Mouse (Mus musculus) spleen, adult 12 weeks (tissue): Measurements from ENCODE around the gene Esd.

ENCODE experiments used
- DNase-seq: peaks from one replicate; pipeline ENCODE4 v3.0.0; 2022; ENCODE audit warnings: low spot score

Esd gene

DNA sequence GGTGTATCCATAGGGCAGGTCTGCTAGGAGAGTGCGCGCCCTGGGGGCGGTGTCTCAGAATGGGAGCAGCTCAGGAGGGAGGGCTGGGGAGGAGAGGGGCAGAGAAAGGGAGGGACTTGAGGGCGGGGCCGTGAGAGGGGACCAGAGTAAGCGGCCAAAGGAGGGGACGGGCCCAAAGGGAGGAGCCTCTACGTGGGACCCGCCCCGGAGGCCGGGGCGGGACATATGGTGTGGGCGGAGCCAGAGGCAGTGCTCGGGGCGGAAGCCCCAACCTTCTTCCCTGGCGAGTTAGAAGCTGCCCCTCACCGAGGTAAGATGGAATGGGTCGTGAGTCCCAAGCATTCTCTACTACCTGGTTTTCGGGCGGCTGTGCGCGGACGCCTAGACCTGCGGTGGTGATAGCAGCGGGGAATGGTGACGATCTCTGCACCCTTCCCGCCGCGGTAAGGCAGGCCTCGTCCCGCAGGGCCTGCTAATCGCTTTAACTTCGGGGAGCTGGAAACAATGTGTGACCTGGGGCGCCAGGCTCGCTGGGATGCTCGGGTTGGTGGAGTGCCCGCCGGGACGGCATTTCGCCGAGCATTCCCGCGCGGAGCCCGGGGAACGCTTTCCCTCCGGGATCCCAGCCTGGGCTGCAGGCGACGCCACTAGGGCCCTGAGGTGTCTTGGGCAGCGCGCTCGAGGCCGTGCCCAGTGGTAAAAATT lies at the start of gene Esd:
Gene Esd (plus strand): TSS at position 219 of the 705 bp plus-strand sequence.
- peak; percentile 88 for DNase-seq

DNA sequence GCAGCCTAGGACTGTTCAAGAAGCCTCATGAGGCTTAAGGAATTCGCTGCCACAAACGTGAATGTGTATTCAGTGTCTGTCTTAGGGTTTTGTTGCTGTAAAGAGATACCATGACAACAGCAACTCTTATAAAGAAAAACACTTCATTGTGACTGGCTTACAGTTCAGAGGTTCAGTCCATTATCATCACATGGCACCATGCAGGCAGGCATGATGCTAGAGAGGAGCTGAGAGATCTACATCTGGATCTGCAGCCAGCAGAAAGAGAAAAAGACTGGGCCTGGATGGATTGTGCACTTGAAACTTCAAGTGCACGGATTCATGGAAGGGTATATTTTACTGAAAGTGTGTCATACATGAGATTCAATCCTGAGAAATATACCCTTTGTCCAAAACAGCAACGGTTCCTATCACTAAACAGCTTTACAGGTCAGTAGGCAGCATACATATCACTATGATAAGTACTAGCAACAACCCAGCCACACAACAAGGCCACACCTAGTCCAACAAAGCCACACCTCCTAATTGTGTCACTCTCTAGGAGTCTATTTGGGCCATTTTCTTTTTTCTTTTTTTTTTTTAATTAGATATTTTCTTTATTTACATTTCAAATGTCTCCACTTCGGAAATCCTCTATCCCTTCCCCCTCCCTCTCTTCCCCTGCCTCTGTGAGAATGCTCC lies 47.7 kb upstream of the Esd start:
- no peak for DNase-seq

DNA sequence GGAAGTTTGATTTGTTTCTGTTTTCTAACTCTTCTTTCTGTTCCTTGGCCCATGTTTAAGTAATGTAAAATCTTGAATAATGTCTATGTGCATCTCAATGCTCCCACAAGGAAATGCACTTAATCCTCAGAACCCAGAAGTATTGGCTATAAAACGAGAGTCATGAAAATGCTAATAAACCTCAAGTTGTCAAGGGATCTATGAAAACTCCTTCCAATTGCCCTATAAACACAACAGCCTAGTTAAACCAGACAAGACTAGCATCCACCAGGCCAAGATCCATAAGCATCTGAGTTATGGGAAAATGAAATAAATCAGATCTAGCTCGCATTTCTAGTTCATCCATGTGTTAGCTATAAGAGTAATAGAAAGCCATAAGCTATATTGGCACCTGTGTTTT lies 40.1 kb upstream of the Esd start:
- no peak for DNase-seq

DNA sequence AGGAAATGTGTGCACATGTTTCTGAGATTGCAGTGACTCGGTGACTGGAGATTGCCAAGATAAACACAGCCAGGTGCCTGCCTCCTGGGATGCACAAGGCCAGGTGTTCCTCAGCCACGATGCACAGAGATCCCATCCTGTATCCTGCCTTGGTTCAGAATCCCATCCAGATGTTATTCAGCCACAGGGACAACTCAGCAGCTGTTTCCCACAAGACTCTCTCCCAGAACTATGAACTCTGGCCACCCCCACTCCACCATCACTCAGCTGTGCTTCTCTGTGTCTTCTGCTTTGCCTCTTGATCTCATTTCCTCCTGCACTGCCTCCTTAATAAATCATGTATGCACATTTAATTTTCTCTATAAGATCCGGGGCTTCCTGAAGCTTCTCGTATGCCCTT lies 35.3 kb upstream of the Esd start:
- no peak for DNase-seq

DNA sequence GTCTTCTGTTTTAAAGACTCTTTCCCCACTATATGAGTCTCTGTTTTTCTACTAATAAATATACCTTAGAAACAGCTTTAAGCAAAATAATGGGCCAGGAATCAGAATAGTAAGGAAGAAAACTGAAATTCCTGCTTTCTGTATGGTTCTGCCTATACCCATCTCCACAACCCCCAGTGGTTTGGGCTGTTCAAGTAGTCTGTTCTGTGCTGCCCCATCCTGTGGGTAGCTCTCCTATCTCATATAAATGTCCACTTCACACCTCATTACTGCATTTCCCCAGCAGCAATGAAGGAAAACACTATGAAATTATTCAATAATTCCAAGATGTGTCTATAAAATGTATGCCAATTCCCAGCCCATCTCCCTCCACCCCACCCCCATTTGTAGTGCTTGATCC lies 34.7 kb upstream of the Esd start:
- DNase-seq, result no peak

DNA sequence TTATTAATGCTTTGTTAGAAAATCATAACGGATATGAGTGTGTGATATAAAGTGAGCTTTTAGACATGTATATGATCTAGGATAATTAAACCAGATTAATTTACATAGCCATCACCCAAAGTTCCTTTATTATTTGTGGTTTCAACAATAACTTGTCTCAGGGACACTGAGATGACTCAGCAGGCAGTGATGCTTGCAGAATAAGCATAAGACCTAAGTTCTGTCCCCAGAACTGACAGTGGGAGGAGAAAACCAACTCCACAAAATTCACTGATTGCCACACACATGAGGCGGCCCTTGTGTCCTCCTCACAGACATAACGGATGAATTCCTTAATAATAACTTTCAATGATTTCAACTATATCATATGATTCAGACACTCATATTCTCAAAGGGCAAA lies 32.9 kb upstream of the Esd start:
- no peak for DNase-seq

DNA sequence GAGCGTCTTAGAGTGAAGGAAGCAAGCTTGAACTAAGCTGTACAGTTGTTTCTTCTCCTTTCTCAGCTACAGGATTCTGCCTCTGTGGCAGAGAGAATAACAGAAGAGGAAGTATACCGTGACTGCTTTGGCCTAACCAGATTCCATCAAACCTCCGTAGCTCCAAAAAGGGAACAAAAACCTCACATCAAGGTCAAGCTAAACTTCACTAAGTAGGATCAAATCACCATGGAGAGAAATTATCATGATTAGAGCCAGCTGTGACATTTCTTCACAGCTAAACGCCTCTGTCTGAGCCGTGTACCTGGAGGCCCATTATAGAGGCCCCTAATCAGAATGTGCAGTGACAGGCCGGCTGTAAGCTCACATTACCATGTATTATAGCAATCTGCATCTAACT lies 28.2 kb upstream of the Esd start:
- DNase-seq, result no peak

DNA sequence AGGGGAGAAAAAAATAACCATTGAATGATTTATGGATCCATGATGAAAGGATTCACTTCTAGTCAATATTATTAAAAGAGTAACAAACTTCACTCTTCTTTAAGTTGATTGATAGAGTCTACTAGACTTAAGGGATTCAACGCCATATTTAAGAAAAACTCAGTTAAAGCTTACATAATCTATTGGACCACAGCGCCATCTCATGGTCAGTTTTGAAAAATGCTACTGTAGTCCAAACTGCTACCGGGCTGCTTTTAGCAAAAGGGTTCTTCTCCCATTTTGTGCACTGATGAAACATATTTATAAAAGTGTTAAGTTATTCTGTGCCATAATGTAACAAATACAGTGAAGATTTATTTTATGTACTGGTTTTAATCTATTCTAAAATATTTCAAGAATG lies 23.0 kb upstream of the Esd start:
- no peak for DNase-seq

DNA sequence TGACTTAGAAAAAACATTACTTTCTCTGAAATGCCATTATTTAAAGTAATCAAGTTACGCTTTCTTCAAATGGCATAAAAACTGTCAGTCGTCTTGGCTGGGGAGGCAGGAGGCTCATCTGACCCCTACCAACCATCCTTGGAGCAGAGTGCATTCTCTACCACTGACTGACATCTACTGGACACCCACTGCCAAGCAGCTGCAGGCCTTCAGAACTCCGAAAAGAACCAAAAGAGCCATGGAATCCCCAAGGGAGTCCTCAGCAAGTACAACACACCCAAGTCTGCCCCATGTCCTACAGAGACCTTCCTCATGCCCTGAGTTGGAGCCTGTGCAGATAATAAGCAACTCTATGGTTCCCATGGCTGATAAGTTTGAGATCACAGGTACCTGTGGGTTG lies 8.6 kb upstream of the Esd start:
- DNase-seq, result no peak

DNA sequence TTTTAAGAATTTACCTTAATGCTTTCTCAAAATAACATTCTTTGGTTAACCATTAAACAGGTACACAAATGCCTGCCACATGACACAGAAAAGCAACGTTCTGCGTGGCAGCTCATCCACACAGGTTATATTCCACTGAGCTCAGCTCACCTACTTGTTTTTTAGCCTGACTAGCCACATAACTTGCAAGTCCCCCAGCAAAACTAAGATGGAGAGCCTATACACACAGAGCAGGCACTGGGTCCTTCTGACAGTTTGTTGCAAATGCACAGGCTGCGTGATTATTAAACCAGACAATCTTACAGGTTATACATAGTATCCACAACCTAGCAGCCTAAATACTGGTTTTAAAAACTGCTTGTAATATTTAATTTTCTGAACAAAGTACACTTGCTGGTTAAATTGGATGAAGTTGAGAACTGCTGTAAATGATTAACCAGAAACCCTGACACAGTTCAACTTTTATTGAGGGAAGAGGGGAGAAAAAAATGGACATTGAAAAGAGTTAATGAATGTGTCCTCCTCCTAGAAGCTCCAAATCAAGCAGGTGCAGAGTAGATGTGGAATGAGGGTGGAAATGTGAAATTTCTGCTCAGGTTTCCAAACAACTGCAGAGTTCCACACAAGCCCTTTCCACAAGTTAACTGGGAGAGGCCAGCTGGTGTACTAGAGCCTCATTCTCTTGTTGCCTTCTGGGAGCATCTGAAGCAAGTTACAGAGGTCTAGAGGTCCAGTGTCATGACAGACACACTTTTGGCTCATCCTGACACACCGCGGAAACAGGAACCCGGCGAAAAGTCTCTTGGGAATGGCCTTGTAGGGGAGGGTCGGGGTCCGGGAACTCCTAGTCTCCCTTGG lies 647 bp upstream of the Esd start:
- DNase-seq, result no peak

DNA sequence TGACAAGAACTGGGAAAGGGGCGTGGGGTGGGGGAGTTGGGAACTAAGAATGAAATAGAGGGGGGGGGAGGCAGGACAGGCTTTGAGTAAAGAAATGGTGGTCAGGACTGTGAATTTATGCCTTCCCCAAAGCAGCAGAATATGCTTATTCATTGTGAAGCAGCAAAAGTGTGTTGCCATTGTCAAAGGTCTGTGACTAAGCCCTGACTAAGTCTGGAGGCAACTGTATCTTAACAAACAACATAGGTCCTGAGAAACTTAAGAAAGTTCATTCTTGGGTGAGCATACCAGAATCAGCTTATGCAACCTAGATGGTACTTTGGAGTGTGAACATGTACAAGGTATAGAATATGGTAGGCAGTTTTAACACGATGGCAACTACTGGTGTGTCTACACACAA lies 1.3 kb downstream of the Esd start:
- DNase-seq, result no peak

DNA sequence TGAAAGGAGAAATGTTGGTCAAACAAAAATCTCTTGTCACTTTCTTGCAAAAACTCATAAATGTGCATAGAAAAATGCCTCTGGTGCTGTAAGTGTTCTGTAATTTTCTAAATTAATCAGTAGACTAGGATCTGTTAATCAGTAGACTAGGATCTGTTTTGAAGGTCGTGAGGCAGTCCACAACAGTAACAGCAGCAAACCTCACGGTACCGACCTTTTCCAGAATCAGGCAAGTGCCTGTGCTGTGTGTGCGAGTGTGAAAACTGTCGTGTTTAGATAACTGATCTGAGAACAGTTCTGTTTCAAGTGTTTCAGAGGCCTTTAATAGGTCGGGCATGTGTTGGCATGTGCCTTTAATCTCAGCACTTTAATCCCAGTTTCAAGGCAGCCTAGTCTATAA lies 3.4 kb downstream of the Esd start:
- DNase-seq, result no peak

DNA sequence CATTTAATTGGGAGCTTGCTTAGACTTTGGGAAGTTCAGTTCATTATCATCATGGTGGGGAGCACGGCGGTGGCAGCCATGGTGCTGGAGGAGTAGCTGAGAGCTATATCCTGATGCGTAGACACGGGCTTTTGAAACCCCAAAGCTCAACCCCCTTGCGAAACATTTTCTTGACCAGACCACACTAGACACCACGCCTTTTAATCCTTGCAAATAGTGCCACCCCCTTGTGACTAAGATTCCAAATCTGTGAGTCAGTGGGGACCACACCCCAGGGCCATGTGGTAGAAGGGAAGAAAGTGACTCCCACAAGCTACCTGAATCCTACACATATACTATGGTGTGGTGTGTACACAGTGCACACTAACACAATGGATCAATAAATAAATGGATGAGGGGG lies 4.8 kb downstream of the Esd start:
- DNase-seq, result no peak

DNA sequence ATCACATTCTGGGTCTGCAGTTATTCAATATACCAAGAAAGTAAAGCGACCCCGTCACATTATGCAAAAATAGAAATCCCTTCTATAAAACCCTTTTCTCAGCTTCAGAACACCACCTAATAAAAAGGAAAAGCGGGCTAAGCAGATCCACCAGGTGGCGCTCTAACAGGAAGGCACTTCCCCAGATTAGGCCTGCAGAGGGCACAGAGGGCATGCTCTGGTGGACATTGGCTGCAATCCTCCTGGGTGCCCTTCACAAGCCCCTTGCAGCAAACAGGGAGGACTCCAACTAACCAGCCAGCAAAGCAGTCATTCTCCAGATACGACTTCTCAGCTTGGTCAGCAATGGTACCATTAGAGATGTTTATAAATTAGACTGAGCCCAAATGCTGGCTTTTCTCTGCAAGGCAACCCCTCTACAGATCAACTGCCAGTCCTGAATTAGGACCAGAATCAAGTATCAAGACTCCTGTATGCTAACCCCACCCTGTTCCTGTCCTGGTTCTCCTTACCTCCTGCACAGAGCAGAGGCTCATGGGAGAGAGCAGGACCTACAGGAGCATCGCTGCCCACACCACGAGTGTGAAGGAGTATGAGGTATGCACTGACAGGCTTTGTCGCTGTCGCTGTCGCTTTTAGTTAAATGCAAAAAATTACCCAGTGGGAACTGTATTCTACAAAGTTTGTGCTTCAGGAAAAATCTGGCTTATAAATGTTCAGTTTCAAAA lies 32.3 kb downstream of the Esd start:
- peak; percentile 56 for DNase-seq

DNA sequence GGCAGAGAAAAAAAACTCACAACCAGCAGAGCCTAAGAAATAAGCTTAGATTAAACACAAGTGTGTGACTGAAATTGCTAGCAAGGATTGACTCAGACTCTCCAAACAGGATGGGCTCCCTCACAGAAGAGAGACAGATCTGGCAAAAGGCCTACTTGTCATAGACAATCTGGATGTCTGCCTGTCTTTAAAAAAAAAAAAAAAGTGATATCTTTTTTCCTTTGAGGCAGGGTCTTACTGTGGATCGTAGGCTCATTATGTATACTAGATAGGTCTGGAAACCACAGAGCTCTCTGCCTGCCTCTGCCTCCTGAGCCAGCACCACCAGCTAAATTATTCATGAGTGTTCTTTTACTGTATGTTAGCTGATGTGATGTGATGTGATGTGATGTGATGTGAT lies 35.8 kb downstream of the Esd start:
- no peak for DNase-seq

DNA sequence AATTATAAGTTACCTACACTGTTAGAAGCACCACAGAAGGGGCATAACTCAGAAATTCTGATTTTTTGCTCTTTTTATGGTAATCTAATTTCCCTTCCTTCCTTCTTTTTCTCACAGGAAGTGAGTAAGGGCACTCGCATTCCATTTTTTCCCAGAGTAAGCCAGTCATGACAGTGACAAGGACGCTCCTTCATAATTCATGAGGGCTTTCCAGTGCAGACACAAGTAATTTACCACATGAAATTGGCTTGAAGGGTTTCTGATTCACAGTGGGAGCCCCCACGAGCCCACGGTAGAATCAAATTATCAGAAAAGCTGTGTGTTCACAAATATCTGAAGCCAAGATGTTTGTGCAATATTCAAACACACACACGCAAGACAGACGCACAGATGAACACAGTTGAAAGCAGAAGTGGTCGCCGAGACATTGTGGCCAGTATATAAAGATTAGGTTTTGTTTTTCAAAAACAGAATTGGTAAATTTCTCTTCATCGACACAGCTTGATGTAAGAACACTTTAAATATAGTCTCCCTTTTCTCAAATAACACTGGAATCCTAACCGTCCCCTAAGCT lies 42.0 kb downstream of the Esd start:
- DNase-seq, result no peak

DNA sequence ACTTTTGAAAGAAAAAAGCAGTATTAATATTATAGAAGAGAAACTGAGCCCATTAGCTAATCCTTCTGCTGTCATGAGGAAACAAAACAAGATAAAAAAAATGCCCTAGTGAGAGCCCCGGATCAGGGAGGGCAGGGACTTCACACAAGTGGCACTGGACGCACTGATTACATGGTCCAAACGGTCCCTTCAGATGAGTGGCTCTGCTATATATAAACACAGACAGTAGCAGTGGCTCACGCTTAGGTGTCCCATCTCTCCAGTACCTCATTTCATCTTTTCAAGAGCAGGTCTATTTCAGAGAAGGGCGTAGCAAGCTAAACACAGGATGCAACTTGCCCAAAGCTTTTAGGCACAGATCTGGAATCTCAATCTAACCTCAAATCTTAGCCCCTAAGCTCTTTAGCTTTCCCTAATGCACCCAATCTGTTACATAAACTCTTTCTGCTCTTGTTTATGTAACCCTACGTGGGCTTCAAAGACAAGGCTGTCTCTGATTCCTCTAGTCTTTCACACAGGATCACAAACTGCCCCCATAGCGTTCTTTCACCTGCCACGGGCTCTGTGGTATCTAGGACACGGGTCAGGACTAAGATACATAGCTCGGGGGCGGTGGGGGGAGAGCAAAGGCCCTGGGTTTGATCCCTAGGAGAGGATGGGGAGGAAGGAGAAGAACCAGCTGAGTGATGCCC lies 52.3 kb downstream of the Esd start:
- no peak for DNase-seq

DNA sequence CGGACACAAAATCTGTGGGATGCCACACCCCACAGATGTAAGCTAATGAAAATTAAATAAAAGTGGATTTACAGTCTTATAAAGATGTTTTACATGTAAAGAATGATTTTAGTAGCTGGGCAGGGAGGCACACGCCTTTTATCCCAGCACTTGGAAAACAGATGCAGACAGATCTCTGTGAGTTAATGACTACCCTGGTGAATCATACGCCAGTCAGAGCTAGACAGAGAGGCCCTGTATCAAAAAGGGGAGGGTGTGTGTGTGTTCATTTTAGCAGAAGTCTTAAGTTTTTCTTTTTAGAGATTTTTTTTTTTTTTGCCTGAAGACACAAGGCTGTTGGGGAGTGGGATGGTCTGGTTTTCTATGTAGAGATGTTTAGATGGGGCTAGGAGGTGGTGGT lies 55.6 kb downstream of the Esd start:
- DNase-seq, result no peak

DNA sequence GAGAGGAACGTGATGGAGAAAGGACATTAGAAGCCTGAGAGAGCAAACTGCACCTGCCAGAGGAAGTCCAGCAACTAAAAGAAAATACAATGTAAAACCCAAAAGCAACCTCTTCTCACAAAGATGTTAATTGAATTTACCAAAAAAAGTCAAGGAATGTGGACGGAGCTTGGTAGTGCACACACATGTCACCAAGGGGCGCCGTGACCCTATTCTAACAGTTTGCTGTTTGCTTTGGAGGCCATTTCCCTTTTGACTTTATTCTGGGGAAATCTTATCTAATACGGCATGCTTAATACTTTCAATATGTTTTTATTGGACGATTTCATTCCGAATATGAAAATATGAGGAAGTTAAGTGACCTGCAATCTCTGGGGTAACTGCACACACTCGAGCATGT lies 56.7 kb downstream of the Esd start:
- no peak for DNase-seq

DNA sequence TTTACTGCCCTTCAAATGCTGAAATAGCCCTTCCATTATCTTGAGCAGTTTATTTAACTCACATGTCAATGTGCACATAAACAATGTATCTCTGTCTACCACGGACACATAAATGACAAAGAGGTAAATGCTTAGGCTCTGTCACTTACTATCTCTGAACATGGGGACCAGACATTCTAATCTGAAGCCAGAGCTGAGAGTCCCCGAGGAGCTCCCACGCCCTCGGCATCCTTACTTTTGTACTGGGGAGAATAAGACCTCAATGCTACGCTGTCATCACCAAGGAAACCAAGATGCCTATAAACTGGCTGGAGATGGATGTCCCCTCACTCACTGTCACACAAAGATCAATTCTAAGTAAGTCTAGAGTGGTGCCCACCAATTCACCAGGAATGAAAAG lies 58.4 kb downstream of the Esd start:
- no peak for DNase-seq

DNA sequence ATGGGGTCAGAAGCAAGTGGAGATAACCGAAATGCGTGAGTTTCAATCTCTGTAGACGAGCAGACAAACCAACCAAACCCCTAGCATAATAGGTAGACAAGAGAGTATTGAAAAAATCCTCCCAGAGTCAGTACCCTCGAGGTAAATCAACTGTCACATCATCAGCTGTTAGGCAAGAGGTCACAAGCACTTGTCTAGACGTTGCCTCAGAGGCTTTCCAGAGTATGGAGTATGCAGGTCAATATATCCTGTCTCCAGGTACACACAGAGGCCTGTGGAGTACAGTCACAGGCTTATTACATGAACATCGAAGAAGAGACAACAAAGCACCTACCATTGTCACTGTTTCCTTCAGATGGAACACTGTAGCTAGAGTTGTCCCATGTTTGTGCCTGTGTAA lies 60.7 kb downstream of the Esd start:
- DNase-seq, result no peak

DNA sequence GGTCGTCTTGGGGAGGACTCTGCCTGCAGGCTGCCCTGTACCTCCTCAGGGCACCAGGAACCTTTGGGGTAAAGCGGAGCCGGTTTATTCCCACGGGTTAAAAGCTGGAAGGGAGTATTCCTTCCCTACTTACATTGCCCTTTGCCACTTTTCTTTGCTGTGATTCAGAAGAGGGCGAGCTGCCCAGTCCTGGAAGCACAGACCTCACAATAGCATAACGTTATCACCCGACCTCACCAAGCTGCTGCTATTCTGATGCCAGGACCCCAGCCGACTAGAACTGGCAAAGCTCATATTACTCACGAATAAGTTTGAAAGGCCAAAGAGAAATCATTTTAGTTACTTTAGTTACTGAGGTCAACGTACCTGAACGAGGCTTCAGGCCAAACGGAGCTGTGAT lies 62.8 kb downstream of the Esd start:
- DNase-seq, result no peak
